Mouse (Mus musculus) E14TG2a.4 (cell line): ENCODE measurements around the gene Inppl1.

ENCODE experiments used
- H3K27me3 ChIP-seq: 2 replicates; pipeline ENCODE4 v1.6.1; 2014; ENCODE audit warnings: low read length, control low read depth; ENCODE audit not compliant: insufficient read depth
- H3K36me3 ChIP-seq: 2 replicates; pipeline ENCODE4 v1.6.1; 2014; ENCODE audit warnings: low read length, control low read depth; ENCODE audit not compliant: insufficient read depth
- H3K4me1 ChIP-seq: replicated peaks from 2 replicates; pipeline ENCODE4 v1.6.1; 2014; ENCODE audit warnings: low read depth, low read length, control low read depth
- H3K4me3 ChIP-seq: replicated peaks from 2 replicates; pipeline ENCODE4 v1.5.1; 2014; ENCODE audit warnings: mild to moderate bottlenecking, low read length
- H3K9me3 ChIP-seq: 2 replicates; pipeline ENCODE4 v1.6.1; 2014; ENCODE audit warnings: low read length, control low read depth
- CTCF ChIP-seq: conservative IDR thresholded peaks from 2 replicates; pipeline ENCODE4 v1.5.1; 2014; ENCODE audit warnings: low read length
- NANOG ChIP-seq: IDR thresholded peaks from 2 replicates; pipeline ENCODE4 v1.6.1; 2014; ENCODE audit warnings: borderline replicate concordance, low read length, mixed read lengths
- POU5F1 ChIP-seq: IDR thresholded peaks from 2 replicates; pipeline ENCODE4 v1.6.1; 2014; ENCODE audit warnings: low read length, borderline replicate concordance

Inppl1 gene

DNA sequence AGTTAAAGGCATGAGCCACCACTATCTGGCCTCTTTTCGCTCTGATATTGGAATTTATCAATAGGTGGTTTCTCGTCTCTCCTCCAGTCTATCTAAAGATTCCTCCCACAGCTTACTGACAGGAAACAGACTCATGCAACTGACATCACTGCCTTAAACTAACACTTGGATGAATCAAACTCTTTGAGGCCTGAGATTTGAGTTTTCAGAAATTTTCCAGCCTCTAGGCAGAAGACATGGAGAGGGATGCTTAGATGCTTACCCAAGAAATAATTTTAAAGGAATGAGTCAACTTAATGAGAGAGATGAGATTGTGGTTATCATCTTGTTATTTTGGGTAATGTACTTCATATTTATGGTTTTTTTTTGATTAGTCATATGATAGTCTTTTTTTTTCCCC is 15.8 kb upstream of the Inppl1 start:
- no peak overlapping the region for H3K4me3 ChIP-seq
- no peaks in the 10 kb centered on the region for H3K27me3 ChIP-seq
- TF ChIP-seq CTCF (no peak), NANOG (no peak), POU5F1 (no peak)
- no peaks in the 10 kb centered on the region for H3K9me3 ChIP-seq
- H3K4me1 ChIP-seq: peaks cover 9% of the 10 kb centered on the region
- peaks cover 50% of the 10 kb centered on the region for H3K36me3 ChIP-seq

GRCm38 (mm10) chr7:101852846-101853245 is 14.8 kb upstream of the Inppl1 start:
- Histone ChIP-seq H3K4me3 (no peak overlapping the region), H3K27me3 (no peaks in the 10 kb centered on the region), H3K9me3 (no peaks in the 10 kb centered on the region), H3K4me1 (0 out of 2 replicates have a peak, but pooled peaks cover under 1% of the 10 kb centered on the region), H3K36me3 (peaks cover 43% of the 10 kb centered on the region)
- no peak for TF ChIP-seq CTCF
- no peak for TF ChIP-seq NANOG
- no peak for TF ChIP-seq POU5F1

GRCm38 (mm10) chr7:101851689-101852088 is 13.7 kb upstream of the Inppl1 start:
- H3K4me1 ChIP-seq: no peaks in the 10 kb centered on the region
- TF ChIP-seq NANOG (no peak), POU5F1 (no peak), CTCF (no peak)
- no peaks in the 10 kb centered on the region for H3K27me3 ChIP-seq
- no peak overlapping the region for H3K4me3 ChIP-seq
- H3K36me3 ChIP-seq: peaks cover 32% of the 10 kb centered on the region
- H3K9me3 ChIP-seq: no peaks in the 10 kb centered on the region

DNA sequence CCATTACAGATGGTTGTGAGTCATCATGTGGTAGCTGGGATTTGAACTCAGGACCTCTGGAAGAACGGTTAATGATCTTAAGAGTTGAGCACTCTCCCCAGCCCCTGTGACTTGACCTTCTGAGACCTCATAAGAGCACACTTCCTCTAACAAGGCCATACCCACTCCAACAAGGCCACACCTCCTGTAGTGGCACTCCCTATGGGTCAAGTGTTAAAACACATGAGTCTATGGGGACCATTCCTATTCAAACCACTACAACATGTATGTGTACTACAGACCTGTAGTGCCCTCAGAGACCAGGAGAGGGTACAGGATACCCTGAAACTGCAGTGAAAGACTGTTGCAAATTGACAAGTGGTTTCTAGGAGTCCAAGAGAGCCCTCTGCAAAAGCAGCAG is 9.9 kb upstream of the Inppl1 start:
- no peak for TF ChIP-seq NANOG
- TF ChIP-seq CTCF: no peak; the same call in 1 of the 2 replicates
- no peak for TF ChIP-seq POU5F1

GRCm38 (mm10) chr7:101844186-101844585 is 6.2 kb upstream of the Inppl1 start:
- TF ChIP-seq CTCF (no peak), POU5F1 (no peak), NANOG (no peak)
- Histone ChIP-seq H3K27me3 (no peaks in the 10 kb centered on the region), H3K9me3 (no peaks in the 10 kb centered on the region), H3K4me1 (peaks cover 33% of the 10 kb centered on the region), H3K36me3 (peaks cover 20% of the 10 kb centered on the region), H3K4me3 (no peak overlapping the region)

More for the DNA sequence above, 9.9 kb upstream of the Inppl1 start:
- Histone ChIP-seq H3K4me1 (peaks cover 10% of the 10 kb centered on the region), H3K9me3 (no peaks in the 10 kb centered on the region), H3K4me3 (no peak overlapping the region), H3K27me3 (no peaks in the 10 kb centered on the region), H3K36me3 (peaks cover 6% of the 10 kb centered on the region; the same call in 1 of the 2 replicates)

- Histone ChIP-seq H3K27me3 (no peaks in the 10 kb centered on the region), H3K9me3 (no peaks in the 10 kb centered on the region), H3K36me3 (peaks cover 52% of the 10 kb centered on the region), H3K4me3 (peak overlapping the region; percentile 91), H3K4me1 (peaks cover 72% of the 10 kb centered on the region)
- TF ChIP-seq POU5F1 (no peak), NANOG (no peak), CTCF (no peak)
Measured at GRCm38 (mm10) chr7:101837154-101837605, 849 bp downstream of the Inppl1 start.

- H3K4me3 ChIP-seq: peak overlapping the region; percentile 91
- peaks cover 58% of the 10 kb centered on the region for H3K36me3 ChIP-seq
- TF ChIP-seq CTCF (no peak), POU5F1 (no peak), NANOG (no peak)
- H3K9me3 ChIP-seq: no peaks in the 10 kb centered on the region
- H3K27me3 ChIP-seq: no peaks in the 10 kb centered on the region
- peaks cover 79% of the 10 kb centered on the region for H3K4me1 ChIP-seq
Measured at GRCm38 (mm10) chr7:101836271-101837153, 1.5 kb downstream of the Inppl1 start.

DNA sequence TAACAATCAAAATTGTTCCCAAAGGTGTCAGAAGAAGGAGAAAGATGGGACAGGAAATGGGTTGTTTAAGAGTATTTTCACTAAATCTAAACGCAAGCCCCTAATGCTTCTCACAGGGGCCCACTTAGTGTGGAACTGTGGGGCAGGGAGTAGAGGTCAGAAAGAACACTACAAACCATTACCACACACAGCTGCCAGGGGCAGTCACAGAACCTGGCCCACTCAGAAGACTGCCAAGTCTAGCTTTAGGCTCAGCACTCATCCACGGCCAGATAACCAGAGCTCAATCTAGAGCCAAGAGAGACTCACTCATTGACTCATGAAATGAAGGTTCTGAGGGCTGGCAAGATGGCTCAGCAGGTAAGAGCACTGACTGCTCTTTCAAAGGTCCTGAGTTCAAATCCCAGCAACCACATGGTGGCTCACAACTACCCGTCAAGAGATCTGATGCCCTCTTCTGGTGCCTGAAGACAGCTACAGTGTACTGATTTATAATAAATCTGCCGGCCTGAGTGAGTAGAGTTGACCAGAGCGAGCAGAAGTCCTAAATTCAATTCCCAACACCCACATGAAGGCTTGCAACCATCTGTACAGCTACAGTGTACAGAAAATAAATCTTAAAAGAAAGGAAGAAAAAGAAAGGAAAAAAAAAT is 2.4 kb downstream of the Inppl1 start:
- no peaks in the 10 kb centered on the region for H3K9me3 ChIP-seq
- H3K27me3 ChIP-seq: no peaks in the 10 kb centered on the region
- peaks cover 61% of the 10 kb centered on the region for H3K36me3 ChIP-seq
- peak overlapping the region; percentile 91 for H3K4me3 ChIP-seq
- H3K4me1 ChIP-seq: peaks cover 79% of the 10 kb centered on the region
- TF ChIP-seq POU5F1 (no peak), NANOG (no peak), CTCF (no peak)
